Mouse (Mus musculus) forebrain, postnatal 0 days (tissue): Measurements from ENCODE around the gene Rhbdd2. TPM values are rescaled to one million over a fixed set of nuclear protein-coding genes. Genes with fewer than 3 reads are reported as not detected.

ENCODE experiments used
- ATAC-seq: fragments of 200-750 bp; cut with Nextera tagmentation; 2 replicates; pipeline ENCODE4 v1.8.0; 2017; ENCODE audit warnings: mild to moderate bottlenecking, moderate library complexity
- DNase-seq: peaks from one replicate; pipeline ENCODE4 v3.0.0-alpha.2; 2015
- H3K27ac ChIP-seq: fragments of 300-500 bp; sonication (generic); 2 replicates; pipeline ENCODE4 v1.5.1; 2014; ENCODE audit warnings: low read depth, mild to moderate bottlenecking, antibody characterized with exemption, low read length, moderate library complexity, mixed read lengths
- H3K27me3 ChIP-seq: fragments of 300-500 bp; sonication (generic); 2 replicates; pipeline ENCODE4 v1.6.1; 2014; ENCODE audit warnings: mild to moderate bottlenecking, low read length, mixed read lengths; ENCODE audit not compliant: insufficient read depth
- H3K36me3 ChIP-seq: fragments of 300-500 bp; sonication (generic); 2 replicates; pipeline ENCODE4 v1.6.1; 2014; ENCODE audit warnings: mild to moderate bottlenecking, moderate library complexity; ENCODE audit not compliant: insufficient read depth
- H3K4me1 ChIP-seq: fragments of 300-500 bp; sonication (generic); 2 replicates; pipeline ENCODE4 v1.6.1; 2014; ENCODE audit warnings: antibody characterized with exemption; ENCODE audit not compliant: insufficient read depth
- H3K4me2 ChIP-seq: fragments of 300-500 bp; sonication (generic); 2 replicates; pipeline ENCODE4 v1.6.1; 2014; ENCODE audit warnings: low read depth, mild to moderate bottlenecking, moderate library complexity
- H3K4me3 ChIP-seq: fragments of 300-500 bp; sonication (generic); 2 replicates; pipeline ENCODE4 v1.5.1; 2014; ENCODE audit warnings: low read depth, low read length, mixed read lengths
- H3K9ac ChIP-seq: fragments of 300-500 bp; sonication (generic); 2 replicates; pipeline ENCODE4 v1.6.1; 2014; ENCODE audit warnings: mild to moderate bottlenecking
- H3K9me3 ChIP-seq: fragments of 300-500 bp; sonication (generic); 2 replicates; pipeline ENCODE4 v1.6.1; 2016; ENCODE audit warnings: low read length
- CTCF ChIP-seq: sonication (generic); IDR thresholded peaks from 2 replicates; pipeline ENCODE4 v1.5.1; 2016; ENCODE audit warnings: antibody characterized with exemption, control low read depth, low read depth
- WGBS: fragments of 180-500 bp; shearing (Covaris S2); extraction: QIAGEN DNeasy Blood & Tissue Kit; methylation state at CpG from one replicate; pipeline ENCODE4 v1.1.7; 2014; 5-methylcytosine and 5-hydroxymethylcytosine counted together
- polyA plus RNA-seq: library from polyadenylated mRNA; unstranded; fragments of >200 nt; fragmentation: Nextera tagmentation; extraction: Ambion mirVana; gene quantifications from 2 replicates; pipeline ENCODE4 v1.2.1, GENCODE M21; 2015
- total RNA-seq: library from RNA; depleted of rRNA; stranded (reverse); fragments of >200 nt; gene quantifications from 2 replicates; pipeline ENCODE4 v1.2.3, GENCODE M21; 2014

Rhbdd2 gene
- total and polyA plus RNA-seq, 2 experiments from 2014 or later, result 19.0 to 120 TPM

GRCm38 (mm10) chr5:135669741-135670275 is 37.4 kb downstream of the Rhbdd2 start, which contains the start of gene Por:
Gene Por (plus strand): TSS chr5:135670033.
- H3K36me3 ChIP-seq, result no peaks in the 10 kb centered on the region
- no peak for TF ChIP-seq CTCF
- 26% methylated on average over 9 of the region's 9 CpGs for WGBS
- ATAC-seq (no peak), DNase-seq (no peak)
- H3K4me3 ChIP-seq, result no peak within 1 kb of the TSS
- H3K4me2 ChIP-seq, result no peak within 1 kb of the TSS
- no peak within 1 kb of the TSS for H3K27ac ChIP-seq
- H3K4me1 ChIP-seq, result peaks cover 1% of the 10 kb centered on the region; the same call in 1 of the 2 replicates
- H3K27me3 ChIP-seq, result no peaks in the 10 kb centered on the region
- H3K9ac ChIP-seq, result no peak within 1 kb of the TSS
- H3K9me3 ChIP-seq, result no peaks in the 10 kb centered on the region

- ATAC-seq (no peak), DNase-seq (no peak)
- Histone ChIP-seq H3K9ac (no peak overlapping the region), H3K27me3 (no peaks in the 10 kb centered on the region), H3K4me2 (no peak overlapping the region), H3K36me3 (no peaks in the 10 kb centered on the region), H3K4me1 (peaks cover 8% of the 10 kb centered on the region; the same call in 1 of the 2 replicates), H3K4me3 (no peak overlapping the region), H3K27ac (no peak overlapping the region), H3K9me3 (no peaks in the 10 kb centered on the region)
- 73% methylated on average over 2 of the region's 2 CpGs for WGBS
- no peak for TF ChIP-seq CTCF
These were observed 38.5 kb downstream of the Rhbdd2 start for GRCm38 (mm10) chr5:135670881-135671280.

DNA sequence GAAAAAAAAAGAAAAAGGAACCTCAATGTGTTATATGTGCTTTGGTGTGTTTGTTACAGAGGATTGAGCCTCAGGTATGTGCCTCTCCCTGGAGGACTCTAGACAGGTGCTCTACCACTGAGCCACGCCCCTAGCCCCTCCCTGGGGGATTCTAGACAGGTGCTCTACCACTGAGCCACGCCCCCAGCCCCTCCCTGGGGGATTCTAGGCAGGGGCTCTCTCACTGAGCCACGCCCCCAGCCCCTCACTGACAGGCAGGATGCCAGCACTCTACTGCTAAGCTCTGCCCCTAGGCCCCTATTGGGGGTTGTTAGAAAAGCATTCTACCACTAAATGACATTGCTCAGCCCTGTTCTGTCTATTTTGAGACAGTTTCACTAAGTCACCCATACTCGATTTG is 40.1 kb downstream of the Rhbdd2 start:
- TF ChIP-seq CTCF, result no peak
- Histone ChIP-seq H3K9me3 (no peaks in the 10 kb centered on the region), H3K27ac (no peak overlapping the region), H3K36me3 (no peaks in the 10 kb centered on the region), H3K9ac (no peak overlapping the region), H3K27me3 (no peaks in the 10 kb centered on the region), H3K4me1 (peaks cover 8% of the 10 kb centered on the region; the same call in 1 of the 2 replicates), H3K4me3 (no peak overlapping the region), H3K4me2 (no peak overlapping the region)
- DNase-seq, result no peak
- WGBS, result 64% methylated on average over 4 of the region's 4 CpGs
- no peak for ATAC-seq

GRCm38 (mm10) chr5:135672980-135673379 is 40.6 kb downstream of the Rhbdd2 start:
- Histone ChIP-seq H3K4me2 (no peak overlapping the region), H3K36me3 (no peaks in the 10 kb centered on the region), H3K9me3 (no peaks in the 10 kb centered on the region), H3K4me3 (no peak overlapping the region), H3K27me3 (no peaks in the 10 kb centered on the region), H3K4me1 (peaks cover 8% of the 10 kb centered on the region; the same call in 1 of the 2 replicates), H3K27ac (no peak overlapping the region), H3K9ac (no peak overlapping the region)
- WGBS, result 54% methylated on average over 5 of the region's 5 CpGs
- DNase-seq, result no peak
- no peak for TF ChIP-seq CTCF
- no peak for ATAC-seq

DNA sequence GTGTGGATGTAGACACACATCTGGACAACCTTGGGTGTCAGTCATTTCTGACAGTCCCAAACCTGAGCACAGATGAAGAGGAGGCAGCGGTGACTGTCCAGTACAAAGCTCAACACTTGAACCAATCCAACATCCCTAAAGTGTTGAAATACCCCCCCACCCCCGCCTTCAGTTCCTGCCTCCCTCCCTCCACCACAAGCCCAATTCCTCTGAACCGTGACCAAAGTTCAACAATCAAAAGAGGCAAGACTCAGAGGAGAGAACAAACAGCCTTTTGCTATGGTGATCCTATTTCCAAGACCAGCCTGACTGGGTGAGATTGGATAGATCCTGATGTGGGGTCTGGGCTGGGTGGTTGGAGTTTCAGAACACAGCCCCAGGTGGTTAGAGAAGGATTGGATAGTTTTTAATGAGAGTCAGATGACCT is 41.9 kb downstream of the Rhbdd2 start:
- H3K9ac ChIP-seq, result no peak overlapping the region
- H3K27me3 ChIP-seq, result no peaks in the 10 kb centered on the region
- H3K9me3 ChIP-seq, result no peaks in the 10 kb centered on the region
- H3K27ac ChIP-seq, result peak overlapping the region; percentile 75
- WGBS, result 26% methylated on average over 3 of the region's 3 CpGs
- H3K36me3 ChIP-seq, result no peaks in the 10 kb centered on the region
- DNase-seq (no peak), ATAC-seq (peak; percentile 64)
- peaks cover 8% of the 10 kb centered on the region; the same call in 1 of the 2 replicates for H3K4me1 ChIP-seq
- TF ChIP-seq CTCF, result no peak
- H3K4me3 ChIP-seq, result no peak overlapping the region
- H3K4me2 ChIP-seq, result peak overlapping the region; percentile 40; the same call in 1 of the 2 replicates

GRCm38 (mm10) chr5:135674821-135675220 is 42.4 kb downstream of the Rhbdd2 start:
- Histone ChIP-seq H3K27me3 (no peaks in the 10 kb centered on the region), H3K27ac (peak overlapping the region; percentile 75), H3K9ac (peak overlapping the region; percentile 18; the same call in 1 of the 2 replicates), H3K36me3 (no peaks in the 10 kb centered on the region), H3K9me3 (no peaks in the 10 kb centered on the region), H3K4me1 (peaks cover 8% of the 10 kb centered on the region; the same call in 1 of the 2 replicates), H3K4me2 (peak overlapping the region; percentile 40), H3K4me3 (peak overlapping the region; percentile 11; the same call in 1 of the 2 replicates)
- ATAC-seq (peak; percentile 93), DNase-seq (peak; percentile 86)
- 3% methylated on average over 11 of the region's 11 CpGs for WGBS
- peak; percentile 23; the same call in 1 of the 2 replicates for TF ChIP-seq CTCF

- Histone ChIP-seq H3K9ac (no peak overlapping the region), H3K27ac (no peak overlapping the region), H3K4me1 (peaks cover 8% of the 10 kb centered on the region; the same call in 1 of the 2 replicates), H3K9me3 (no peaks in the 10 kb centered on the region), H3K36me3 (no peaks in the 10 kb centered on the region), H3K4me3 (no peak overlapping the region), H3K4me2 (no peak overlapping the region), H3K27me3 (no peaks in the 10 kb centered on the region)
- DNase-seq (no peak), ATAC-seq (no peak)
- 74% methylated on average over 3 of the region's 3 CpGs for WGBS
- TF ChIP-seq CTCF, result no peak
These were observed 44.3 kb downstream of the Rhbdd2 start for GRCm38 (mm10) chr5:135676696-135677095.
